In genomic region chr19:7581042-7581441, GRCm38 (mm10) we compare ENCODE assay signal across 17 mouse cellular contexts. TPM values are rescaled to one million over a fixed set of nuclear protein-coding genes. Genes with fewer than 3 reads are reported as not detected.
DNase-seq lines count a peak whose midpoint lies in the region; ATAC-seq and TF ChIP-seq lines count a peak whose summit lies in the region.
"Had no signal": no experiment of that assay in that cellular context is flagged by ENCODE, and none has a peak within 500 bp of the region (broad histone marks: within the 10 kb centered on the region; RNA-seq: fewer than 3 reads in every experiment).

No protein-coding gene starts in this region.

- H3K4me1 ChIP-seq in lung, embryonic 14.5 days (ENCODE audit: insufficient read depth): no peaks in the 10 kb centered on the region
- H3K4me1 ChIP-seq in stomach, embryonic 14.5 days (ENCODE audit: control insufficient read depth, insufficient read depth, low read length): no peaks in the 10 kb centered on the region
- H3K4me1 ChIP-seq: hindbrain, embryonic 15.5 days; midbrain, embryonic 15.5 days had no signal

- no peaks in the 10 kb centered on the region for H3K9me3 ChIP-seq in lung, embryonic 14.5 days (ENCODE audit: low read depth, low read length)
- no peaks in the 10 kb centered on the region for H3K9me3 ChIP-seq in stomach, embryonic 14.5 days (ENCODE audit: control insufficient read depth, low read depth, low read length)
- H3K9me3 ChIP-seq: heart, embryonic 12.5 days; hindbrain, embryonic 15.5 days; midbrain, embryonic 15.5 days had no signal

- peak overlapping the region; percentile 76 for H3K27ac ChIP-seq in layer of hippocampus, adult 2 months
- no peak overlapping the region for H3K27ac ChIP-seq in lung, embryonic 14.5 days (ENCODE audit: low read depth)
- H3K27ac ChIP-seq in stomach, embryonic 14.5 days (ENCODE audit: low read length): no peak overlapping the region
- H3K27ac ChIP-seq: hindbrain, embryonic 15.5 days; midbrain, embryonic 15.5 days had no signal

- no peak for DNase-seq in layer of hippocampus, adult 2 months (ENCODE audit: low spot score in 2 of 2)
- DNase-seq in layer of hippocampus, postnatal 10 days (ENCODE audit: low spot score in 2 of 2): no peak
- DNase-seq in R1 (ENCODE audit: low read depth, low spot score): peak; percentile 86
- DNase-seq in lung, embryonic 14.5 days: no peak
- DNase-seq in cerebellum, postnatal 4 days (ENCODE audit: low spot score in 2 of 2): no peak
- no peak for DNase-seq in adrenal gland, postnatal 4 days (ENCODE audit: low spot score in 2 of 2)
- DNase-seq in layer of hippocampus, postnatal 14 days (ENCODE audit: low spot score in 2 of 2): no peak
- DNase-seq: kidney, postnatal 36 days; thymus, postnatal 14 days had no signal

- H3K9ac ChIP-seq in lung, embryonic 14.5 days: no peak overlapping the region
- H3K9ac ChIP-seq in stomach, embryonic 14.5 days (replicated peaks; ENCODE audit: low read depth, low read length): no peak overlapping the region
- H3K9ac ChIP-seq: heart, embryonic 12.5 days; hindbrain, embryonic 15.5 days; midbrain, embryonic 15.5 days had no signal

- WGBS in lung, embryonic 14.5 days: 25% methylated on average over 5 of the region's 5 CpGs
- WGBS in stomach, embryonic 14.5 days: 39% methylated on average over 5 of the region's 5 CpGs

- ATAC-seq in lung, embryonic 14.5 days (ENCODE audit: insufficient read depth): peak; percentile 54; the same call in 1 of the 2 replicates
- peak; percentile 87 for ATAC-seq in stomach, embryonic 14.5 days (ENCODE audit: insufficient number of reproducible peaks, insufficient read depth, low FRiP score, low read depth)
- ATAC-seq: CD4-positive, CD25-positive, alpha-beta regulatory T cell, adult 4 months; midbrain, embryonic 15.5 days had no signal

- no peak overlapping the region for H3K4me3 ChIP-seq in layer of hippocampus, adult 2 months
- no peak overlapping the region for H3K4me3 ChIP-seq in lung, embryonic 14.5 days (ENCODE audit: low read depth, low read length)
- H3K4me3 ChIP-seq in stomach, embryonic 14.5 days (ENCODE audit: low read depth, low read length): no peak overlapping the region
- H3K4me3 ChIP-seq: erythroblast, embryonic 14.5 days; heart, embryonic 12.5 days; hindbrain, embryonic 15.5 days; midbrain, embryonic 15.5 days had no signal

- TF ChIP-seq CTCF in layer of hippocampus, adult 2 months (conservative IDR thresholded peaks at IDR 0.05): no peak
- TF ChIP-seq CTCF in lung, embryonic 14.5 days (IDR thresholded peaks at IDR 0.05; ENCODE audit: low read depth): no peak

- H3K27me3 ChIP-seq in lung, embryonic 14.5 days (ENCODE audit: insufficient read depth, low read length): no peaks in the 10 kb centered on the region
- H3K27me3 ChIP-seq in stomach, embryonic 14.5 days (ENCODE audit: control insufficient read depth, insufficient read depth, low read length): no peaks in the 10 kb centered on the region
- H3K27me3 ChIP-seq: heart, embryonic 12.5 days; hindbrain, embryonic 15.5 days; midbrain, embryonic 15.5 days had no signal

- H3K4me2 ChIP-seq in lung, embryonic 14.5 days: no peak overlapping the region
- no peak overlapping the region for H3K4me2 ChIP-seq in stomach, embryonic 14.5 days (replicated peaks; ENCODE audit: low read depth, low read length)
- H3K4me2 ChIP-seq: heart, embryonic 12.5 days; hindbrain, embryonic 15.5 days; midbrain, embryonic 15.5 days had no signal

- H3K36me3 ChIP-seq in lung, embryonic 14.5 days (ENCODE audit: insufficient read depth): no peaks in the 10 kb centered on the region
- no peaks in the 10 kb centered on the region for H3K36me3 ChIP-seq in stomach, embryonic 14.5 days (ENCODE audit: control insufficient read depth, insufficient read depth, low read length)
- H3K36me3 ChIP-seq: hindbrain, embryonic 15.5 days; midbrain, embryonic 15.5 days had no signal

RNA-seq across cellular contexts. Expression of gene Pla2g16, which starts 23.8 kb away (rescaled TPM):
- total RNA-seq in layer of hippocampus, adult 2 months (2021): 10 to 100 TPM; 29.8 to 34.2 TPM
- total RNA-seq in layer of hippocampus, postnatal 10 days (2021): 10 to 100 TPM; 10.1 to 13.5 TPM
- polyA plus RNA-seq in lung, embryonic 14.5 days (2014; fragmentation: Nextera tagmentation; extraction: Ambion mirVana): 10.4 and 12.5 TPM in 2 replicates
- 7.6 and 8.1 TPM in 2 replicates for polyA plus RNA-seq in stomach, embryonic 14.5 days (2014; fragmentation: Nextera tagmentation; extraction: Ambion mirVana)
- total RNA-seq in adrenal gland, postnatal 4 days (2021): 10 to 100 TPM; 33.0 to 41.5 TPM
- 10 to 100 TPM; 13.0 to 14.9 TPM for total RNA-seq in layer of hippocampus, postnatal 14 days (2021)

RNA-seq across cellular contexts. Expression of gene Lgals12, which starts 26.0 kb away (rescaled TPM):
- under 1 TPM; 0.13 to 0.17 TPM for total RNA-seq in layer of hippocampus, adult 2 months (2021)
- under 1 TPM; 0.54 to 0.66 TPM for total RNA-seq in layer of hippocampus, postnatal 10 days (2021)
- polyA plus RNA-seq in lung, embryonic 14.5 days (2014; fragmentation: Nextera tagmentation; extraction: Ambion mirVana): 1.5 TPM in 2 replicates
- polyA plus RNA-seq in stomach, embryonic 14.5 days (2014; fragmentation: Nextera tagmentation; extraction: Ambion mirVana): 1.5 and 2.4 TPM in 2 replicates
- 10 to 100 TPM; 10.4 to 12.3 TPM for total RNA-seq in adrenal gland, postnatal 4 days (2021)
- under 1 TPM; 0.21 to 0.31 TPM for total RNA-seq in layer of hippocampus, postnatal 14 days (2021)
- total RNA-seq: neutrophil, adult 5-6 weeks had no signal
- polyA plus RNA-seq: CD4-positive, CD25-positive, alpha-beta regulatory T cell, adult 4 months; erythroblast, embryonic 14.5 days had no signal

RNA-seq across cellular contexts. Expression of gene Hrasls5, which starts 31.3 kb away (rescaled TPM):
- not detected for total RNA-seq in layer of hippocampus, adult 2 months (2021)
- not detected for total RNA-seq in layer of hippocampus, postnatal 10 days (2021)
- polyA plus RNA-seq in lung, embryonic 14.5 days (2014; fragmentation: Nextera tagmentation; extraction: Ambion mirVana): not detected in 2 replicates
- polyA plus RNA-seq in stomach, embryonic 14.5 days (2014; fragmentation: Nextera tagmentation; extraction: Ambion mirVana): not detected in 2 replicates
- not detected for total RNA-seq in adrenal gland, postnatal 4 days (2021)
- not detected for total RNA-seq in layer of hippocampus, postnatal 14 days (2021)
- total RNA-seq: neutrophil, adult 5-6 weeks had no signal
- polyA plus RNA-seq: CD4-positive, CD25-positive, alpha-beta regulatory T cell, adult 4 months; erythroblast, embryonic 14.5 days; heart, embryonic 12.5 days; hindbrain, embryonic 15.5 days; limb, embryonic 11.5 days; midbrain, embryonic 15.5 days had no signal

Comparison
In these comparisons a context has a peak if more than half of its experiments do, and no peak if none do; other contexts are left out.
1. RNA of gene Lgals12, which starts 26.0 kb away (total RNA-seq): 10.4 to 12.3 TPM in adrenal gland, postnatal 4 days; 0.54 to 0.66 TPM in layer of hippocampus, postnatal 10 days, 0.21 to 0.31 TPM in layer of hippocampus, postnatal 14 days and 0.13 to 0.17 TPM in layer of hippocampus, adult 2 months; every median in the first group is over 4 times any median in the second.